Mouse (Mus musculus): ENCODE results near the gene Tmem203. TPM values are rescaled to one million over a fixed set of nuclear protein-coding genes. Genes with fewer than 3 reads are reported as not detected.

Tmem203 gene
- polyA plus RNA-seq, 2 experiments = 8.8 TPM

DNA sequence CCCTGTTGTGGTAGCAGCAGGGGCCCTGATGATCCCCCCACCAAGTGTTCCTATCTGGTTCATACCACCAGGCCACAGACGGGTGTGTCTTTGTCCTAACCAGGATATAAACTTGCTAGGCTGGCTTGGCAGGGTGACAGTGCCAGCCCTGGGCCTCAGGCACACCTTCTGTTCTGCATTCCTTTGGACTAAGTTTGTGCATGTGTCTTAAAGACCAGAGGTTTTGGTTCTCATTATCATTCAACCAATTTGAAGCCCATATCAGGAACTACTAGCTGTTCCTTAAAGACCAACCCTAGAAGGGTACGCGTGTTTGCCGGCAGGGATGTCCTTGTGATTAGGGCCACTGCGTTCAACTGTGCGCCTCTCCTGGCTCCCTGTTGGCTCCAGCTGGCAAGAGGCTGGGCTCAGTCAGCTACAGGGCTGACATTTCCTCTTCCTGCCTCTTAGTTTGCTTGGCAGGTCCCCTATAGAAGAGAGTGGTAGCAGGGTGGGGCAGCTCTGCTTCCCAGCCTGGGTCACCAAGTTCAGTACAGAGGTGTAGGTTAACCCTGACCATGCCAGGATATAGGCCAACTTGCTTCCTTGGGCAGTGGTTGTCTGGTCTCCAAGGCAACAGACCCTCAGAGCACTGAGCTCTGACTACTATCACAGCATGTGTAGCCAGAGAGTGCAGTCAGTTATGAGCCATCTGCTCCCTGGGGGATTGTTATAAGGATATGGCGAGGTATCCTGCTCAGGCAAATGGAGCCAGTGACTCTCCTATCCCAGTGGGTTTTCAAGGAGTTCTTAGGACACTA is 31.8 kb downstream of the Tmem203 start:
- peaks cover 38% of the 10 kb centered on the region for H3K27me3 ChIP-seq (ENCODE audit: control insufficient read depth, insufficient read depth, low read length)
- no peak overlapping the region for H3K9ac ChIP-seq (replicated peaks)
- DNase-seq (ENCODE audit: low read depth in 3 of 3, low spot score in 3 of 3) (no peak), ATAC-seq (ENCODE audit: insufficient read depth) (peak; percentile 64; the same call in 1 of the 2 replicates)
- TF ChIP-seq CTCF (IDR thresholded peaks at IDR 0.05; ENCODE audit: low read depth) (no peak), EP300 (IDR thresholded peaks at IDR 0.05; ENCODE audit: low read depth) (no peak)
- H3K4me2 ChIP-seq (ENCODE audit: low read depth) = no peak overlapping the region
- H3K27ac ChIP-seq = no peak overlapping the region
- H3K9me3 ChIP-seq (ENCODE audit: control insufficient read depth, low read length) = no peaks in the 10 kb centered on the region
- WGBS (ENCODE audit: insufficient replicate concordance) = 24% methylated on average over 7 of the region's 7 CpGs
- no peak overlapping the region for H3K4me3 ChIP-seq (ENCODE audit: insufficient read depth in 1 of 2, low read depth in 2 of 2, low read length in 2 of 2)
- peaks cover 5% of the 10 kb centered on the region for H3K36me3 ChIP-seq (replicated peaks; ENCODE audit: control insufficient read depth, insufficient read depth, low read depth)
- peaks cover 0 to 7% of the 10 kb centered on the region in 2 experiments; a peak in 1 of 4 replicates for H3K4me1 ChIP-seq (replicated peaks; ENCODE audit: control insufficient read depth in 2 of 2, insufficient read depth in 2 of 2, low read length in 1 of 2)

DNA sequence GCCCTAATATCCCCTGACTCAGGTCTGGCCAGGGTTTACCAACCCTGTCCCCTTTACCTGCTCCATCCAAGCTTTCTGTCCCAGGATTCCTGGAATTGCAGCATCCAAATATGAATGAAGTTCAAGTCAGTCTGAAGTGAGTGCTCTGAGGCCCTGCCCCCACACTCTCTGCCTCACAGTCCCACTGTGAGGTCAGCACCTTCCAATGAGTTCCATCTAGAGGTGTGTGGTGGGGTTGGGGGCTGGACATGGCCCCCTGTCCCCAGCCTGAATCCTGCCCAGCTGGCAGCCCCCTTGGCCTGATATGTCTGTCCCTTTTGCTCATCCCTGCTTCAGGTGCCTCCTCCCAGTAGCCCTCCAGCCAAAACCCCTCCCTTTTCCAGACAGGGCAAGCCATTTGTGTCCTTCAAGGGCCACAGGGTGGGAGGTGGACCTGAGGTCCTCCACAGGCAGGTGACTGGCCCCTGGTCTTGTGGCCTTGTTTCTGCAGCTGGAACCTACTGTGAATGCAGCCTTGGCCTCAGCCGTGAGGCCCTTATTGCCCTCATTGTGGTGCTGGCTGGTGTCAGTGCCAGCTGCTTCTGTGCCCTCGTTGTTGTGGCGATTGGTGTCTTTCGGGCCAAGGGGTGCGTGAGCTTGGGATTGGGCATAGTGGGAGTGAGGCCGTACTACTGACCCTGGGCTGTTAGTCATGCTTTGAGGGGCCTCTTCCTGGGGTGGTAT is 32.8 kb downstream of the Tmem203 start, which contains the start of gene Tmem210:
TSS of gene Tmem210 (plus strand) at position 219 of the 723 bp plus-strand sequence.
- no peak for ATAC-seq (ENCODE audit: insufficient read depth)
- H3K27ac ChIP-seq = no peak within 1 kb of the TSS
- peaks cover 0 to 7% of the 10 kb centered on the region in 2 experiments; a peak in 1 of 4 replicates for H3K4me1 ChIP-seq (replicated peaks; ENCODE audit: control insufficient read depth in 2 of 2, insufficient read depth in 2 of 2, low read length in 1 of 2)
- H3K27me3 ChIP-seq (ENCODE audit: control insufficient read depth, insufficient read depth, low read length) = peaks cover 47% of the 10 kb centered on the region
- WGBS (ENCODE audit: insufficient replicate concordance) = 73% methylated on average over 6 of the region's 6 CpGs
- TF ChIP-seq CTCF (IDR thresholded peaks at IDR 0.05; ENCODE audit: low read depth) = no peak
- TF ChIP-seq EP300 (IDR thresholded peaks at IDR 0.05; ENCODE audit: low read depth) = no peak
- no peak within 1 kb of the TSS for H3K4me3 ChIP-seq (ENCODE audit: insufficient read depth in 1 of 2, low read depth in 2 of 2, low read length in 2 of 2)
- H3K36me3 ChIP-seq (replicated peaks; ENCODE audit: control insufficient read depth, insufficient read depth, low read depth) = peaks cover 4% of the 10 kb centered on the region
- H3K4me2 ChIP-seq (ENCODE audit: low read depth) = no peak within 1 kb of the TSS
- DNase-seq (ENCODE audit: low read depth in 3 of 3, low spot score in 3 of 3) = no peak
- no peaks in the 10 kb centered on the region for H3K9me3 ChIP-seq (ENCODE audit: control insufficient read depth, low read length)
- no peak within 1 kb of the TSS for H3K9ac ChIP-seq (replicated peaks)

DNA sequence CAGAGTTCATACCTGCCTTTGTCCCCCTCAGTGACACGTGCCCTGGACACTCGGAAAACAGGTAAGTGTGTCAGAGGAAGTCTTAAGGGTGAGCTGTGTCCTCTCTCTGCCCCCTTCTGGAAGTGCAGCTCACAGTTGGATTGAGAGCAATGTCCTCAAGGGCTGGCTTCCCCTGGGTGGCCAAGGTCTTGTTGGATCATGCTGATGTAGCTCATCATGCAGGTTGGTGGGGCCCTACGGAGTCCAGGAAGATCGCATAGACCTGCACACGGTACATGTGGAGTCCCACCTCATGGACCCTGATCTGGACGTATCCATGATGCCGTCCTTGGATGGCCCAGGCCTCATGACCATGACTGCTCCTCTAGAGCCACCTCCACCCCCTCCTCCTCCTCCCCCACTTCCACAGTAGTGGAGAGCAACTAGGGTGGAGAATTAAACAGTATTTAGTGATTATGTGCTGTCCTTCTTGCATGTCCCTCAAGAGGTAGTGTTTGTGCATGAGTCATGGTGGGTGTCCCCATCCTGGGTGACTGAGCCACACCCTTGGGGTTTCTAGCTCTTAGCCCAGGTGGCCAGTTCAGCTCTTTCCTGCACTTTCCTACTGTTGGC is 33.6 kb downstream of the Tmem203 start:
- 65% methylated on average over 7 of the region's 7 CpGs for WGBS (ENCODE audit: insufficient replicate concordance)
- Histone ChIP-seq H3K4me2 (ENCODE audit: low read depth) (no peak overlapping the region), H3K4me3 (ENCODE audit: insufficient read depth in 1 of 2, low read depth in 2 of 2, low read length in 2 of 2) (no peak overlapping the region), H3K9ac (replicated peaks) (no peak overlapping the region), H3K9me3 (ENCODE audit: control insufficient read depth, low read length) (no peaks in the 10 kb centered on the region), H3K27ac (no peak overlapping the region), H3K36me3 (replicated peaks; ENCODE audit: control insufficient read depth, insufficient read depth, low read depth) (peaks cover 4% of the 10 kb centered on the region), H3K4me1 (replicated peaks; ENCODE audit: control insufficient read depth in 2 of 2, insufficient read depth in 2 of 2, low read length in 1 of 2) (peaks cover 0 to 7% of the 10 kb centered on the region in 2 experiments; a peak in 1 of 4 replicates), H3K27me3 (ENCODE audit: control insufficient read depth, insufficient read depth, low read length) (peaks cover 47% of the 10 kb centered on the region)
- ATAC-seq (ENCODE audit: insufficient read depth) = no peak
- no peak for DNase-seq (ENCODE audit: low read depth in 3 of 3, low spot score in 3 of 3)
- no peak for TF ChIP-seq EP300 (IDR thresholded peaks at IDR 0.05; ENCODE audit: low read depth)
- no peak for TF ChIP-seq CTCF (IDR thresholded peaks at IDR 0.05; ENCODE audit: low read depth)

DNA sequence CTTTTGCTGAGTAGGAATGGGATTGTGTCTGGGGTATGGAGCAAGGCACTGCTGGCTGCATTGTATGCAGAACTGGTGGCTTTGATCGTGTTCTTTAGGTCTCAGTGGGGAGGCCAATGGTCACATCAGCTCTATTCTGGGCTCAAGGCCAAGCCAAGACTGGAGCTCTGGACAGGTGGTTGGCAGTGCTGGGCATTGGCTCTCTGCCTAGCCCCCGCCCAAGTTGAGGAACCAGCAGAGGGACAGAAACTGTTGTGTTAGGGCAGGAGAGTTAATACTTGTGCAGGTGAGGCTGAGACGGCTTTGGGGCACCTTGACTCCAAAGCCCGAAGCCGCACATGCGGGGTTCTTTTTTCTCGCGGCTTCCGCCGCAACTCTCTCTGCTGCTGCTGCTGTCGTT is 34.4 kb downstream of the Tmem203 start, which contains the start of gene Lrrc26:
TSS of gene Lrrc26 (plus strand) at position 265 of the 400 bp plus-strand sequence.
- TF ChIP-seq EP300 (IDR thresholded peaks at IDR 0.05; ENCODE audit: low read depth) (no peak), CTCF (IDR thresholded peaks at IDR 0.05; ENCODE audit: low read depth) (no peak)
- Histone ChIP-seq H3K9ac (replicated peaks) (no peak within 1 kb of the TSS), H3K4me1 (replicated peaks; ENCODE audit: control insufficient read depth in 2 of 2, insufficient read depth in 2 of 2, low read length in 1 of 2) (peaks cover 0 to 7% of the 10 kb centered on the region in 2 experiments; a peak in 1 of 4 replicates), H3K27ac (no peak within 1 kb of the TSS), H3K27me3 (ENCODE audit: control insufficient read depth, insufficient read depth, low read length) (peaks cover 47% of the 10 kb centered on the region), H3K4me3 (ENCODE audit: insufficient read depth in 1 of 2, low read depth in 2 of 2, low read length in 2 of 2) (no peak within 1 kb of the TSS), H3K9me3 (ENCODE audit: control insufficient read depth, low read length) (no peaks in the 10 kb centered on the region), H3K4me2 (ENCODE audit: low read depth) (no peak within 1 kb of the TSS), H3K36me3 (replicated peaks; ENCODE audit: control insufficient read depth, insufficient read depth, low read depth) (peaks cover 4% of the 10 kb centered on the region)
- WGBS (ENCODE audit: insufficient replicate concordance) = 8% methylated on average over 11 of the region's 11 CpGs
- ATAC-seq (ENCODE audit: insufficient read depth) = no peak
- DNase-seq (ENCODE audit: low read depth in 3 of 3, low spot score in 3 of 3) = no peak

All from liver, embryonic 14.5 days (tissue).